Mouse (Mus musculus) lung, postnatal 25 days (tissue): ENCODE results near the gene Snx21.

Experiments used
- DNase-seq: peaks from one replicate; pipeline ENCODE4 v3.0.0; 2022; ENCODE audit warnings: low spot score

The Snx21 gene

DNA sequence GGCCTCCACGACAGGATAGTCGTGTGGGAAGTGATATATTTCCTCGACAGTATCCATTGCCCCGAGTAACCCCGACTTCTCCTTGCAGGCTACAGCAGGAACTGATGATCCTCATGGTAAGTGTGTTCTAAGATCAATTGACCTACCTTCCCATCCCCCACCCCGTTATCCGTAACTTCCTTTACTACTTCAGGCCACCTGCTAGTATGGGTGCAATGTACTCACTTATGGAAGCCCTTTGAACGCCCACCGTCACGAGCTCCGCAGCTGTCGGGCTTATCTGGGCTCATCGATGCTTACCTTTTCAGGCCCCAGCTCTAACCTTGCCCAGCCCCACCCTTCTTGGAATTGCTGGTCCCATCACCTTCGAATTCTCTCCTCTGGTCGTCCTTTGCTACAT is 15.3 kb upstream of the Snx21 start:
- no peak for DNase-seq

DNA sequence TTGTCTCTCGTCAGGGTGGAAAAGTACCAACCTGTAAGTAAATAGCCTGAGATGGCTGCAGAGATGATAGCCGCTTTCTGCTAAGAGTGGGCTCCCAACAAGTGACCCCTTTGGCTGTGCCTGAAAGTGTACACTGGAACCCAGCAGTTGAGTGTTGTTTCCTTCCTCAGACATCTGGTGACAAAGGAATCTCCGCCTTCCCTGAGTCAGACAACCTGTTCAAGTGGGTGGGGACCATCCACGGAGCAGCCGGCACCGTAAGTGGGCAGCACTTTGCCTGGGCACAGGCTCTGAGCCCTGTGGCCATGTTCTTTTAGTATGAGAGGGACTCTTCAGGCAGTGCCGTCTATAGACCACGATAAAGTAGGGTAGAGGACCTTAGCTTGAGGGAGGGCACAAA is 14.5 kb upstream of the Snx21 start:
- no peak for DNase-seq

DNA sequence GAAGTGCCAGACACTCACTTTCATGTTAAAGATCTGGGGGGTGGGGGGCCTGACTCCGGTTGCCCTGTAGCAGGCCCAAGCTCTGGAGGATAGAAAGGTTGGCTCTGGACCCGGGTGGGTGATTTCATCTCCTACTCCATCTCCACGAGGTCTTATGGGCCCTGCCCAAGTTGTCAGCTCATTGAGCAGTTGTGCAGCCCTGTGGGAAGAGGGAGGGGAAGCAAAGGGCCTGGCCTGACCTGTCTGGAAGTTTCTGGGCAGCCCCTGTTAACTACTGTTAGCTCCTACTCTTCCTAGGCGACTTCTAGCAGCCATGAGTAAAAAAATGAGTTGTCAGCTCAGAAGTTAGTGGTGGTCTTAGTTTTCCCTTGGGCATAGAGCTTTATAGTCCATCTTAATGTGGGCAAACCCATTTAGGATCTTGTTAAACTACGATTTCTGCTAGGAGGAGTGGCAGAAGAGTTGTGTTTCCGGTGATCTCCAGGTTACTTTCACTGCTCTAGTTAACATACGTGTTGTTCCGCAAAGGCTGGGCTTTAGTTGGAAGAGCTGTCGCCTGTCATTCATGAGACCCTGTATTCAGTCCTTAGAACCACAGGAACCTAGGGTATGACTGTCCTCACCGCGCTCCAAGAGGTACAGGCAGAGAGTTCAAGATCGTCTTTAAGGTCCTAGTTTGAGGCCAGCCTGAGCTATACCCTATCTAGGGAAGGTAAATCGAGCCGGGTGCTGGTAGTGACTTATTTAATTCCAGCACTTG is 12.2 kb upstream of the Snx21 start:
- DNase-seq, result no peak

DNA sequence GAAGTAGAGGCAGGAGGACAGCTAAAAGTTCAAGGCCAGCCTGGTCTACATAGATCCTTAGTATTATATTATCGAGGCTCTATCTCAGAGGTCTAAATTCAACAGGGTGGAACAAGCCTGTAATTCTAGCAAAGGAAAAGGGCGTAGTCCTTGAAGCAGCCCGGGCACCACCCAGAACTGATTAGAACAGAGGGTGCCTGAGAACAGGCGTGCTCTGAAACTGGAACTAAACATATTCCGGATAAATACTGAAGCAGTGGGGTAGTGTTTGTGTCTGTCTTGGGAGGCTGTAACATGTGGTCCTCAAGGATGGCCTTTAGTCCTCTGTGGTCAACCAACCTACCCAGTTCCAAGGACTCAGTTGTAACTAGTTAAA is 11.6 kb upstream of the Snx21 start:
- DNase-seq, result peak; percentile 54

DNA sequence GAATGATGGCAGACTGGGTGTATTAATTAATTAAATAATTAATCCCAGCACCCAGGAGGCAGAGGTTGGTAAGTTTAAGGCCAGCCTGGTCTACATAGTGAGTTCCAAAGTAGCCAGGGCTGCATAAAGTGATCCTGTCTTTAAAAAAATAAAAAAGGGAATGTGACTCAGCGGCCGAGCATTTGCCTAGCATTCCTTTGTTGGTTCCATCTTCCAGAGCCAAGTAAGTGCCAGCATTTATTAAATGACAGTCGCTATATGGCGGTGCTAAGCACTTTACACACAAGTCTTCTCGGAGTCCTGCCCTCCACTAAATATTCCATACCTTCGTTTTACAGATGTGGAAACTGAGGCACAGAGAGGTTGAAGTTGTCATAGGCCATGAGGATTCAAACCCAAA is 9.5 kb upstream of the Snx21 start:
- no peak for DNase-seq

DNA sequence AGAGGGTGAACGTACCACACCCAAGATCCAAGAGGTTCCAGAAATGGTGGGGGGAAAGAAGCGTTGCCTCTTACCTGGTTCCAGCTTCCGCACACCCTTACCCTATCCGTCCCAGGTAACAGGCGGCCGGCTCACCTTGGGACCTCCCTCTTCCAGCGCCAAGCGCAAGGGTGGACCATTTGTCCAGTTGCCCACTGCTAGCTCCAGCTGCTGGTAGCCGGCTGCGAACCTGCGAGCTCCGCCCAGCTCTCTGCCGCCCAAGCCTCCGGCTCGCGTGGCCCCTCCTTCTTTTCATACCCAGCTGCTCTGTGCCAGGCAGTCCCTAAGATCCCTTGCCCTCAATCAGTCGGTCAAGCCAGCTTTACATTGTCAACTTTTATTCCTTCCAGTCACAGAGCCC is 8.8 kb upstream of the Snx21 start:
- DNase-seq, result no peak

DNA sequence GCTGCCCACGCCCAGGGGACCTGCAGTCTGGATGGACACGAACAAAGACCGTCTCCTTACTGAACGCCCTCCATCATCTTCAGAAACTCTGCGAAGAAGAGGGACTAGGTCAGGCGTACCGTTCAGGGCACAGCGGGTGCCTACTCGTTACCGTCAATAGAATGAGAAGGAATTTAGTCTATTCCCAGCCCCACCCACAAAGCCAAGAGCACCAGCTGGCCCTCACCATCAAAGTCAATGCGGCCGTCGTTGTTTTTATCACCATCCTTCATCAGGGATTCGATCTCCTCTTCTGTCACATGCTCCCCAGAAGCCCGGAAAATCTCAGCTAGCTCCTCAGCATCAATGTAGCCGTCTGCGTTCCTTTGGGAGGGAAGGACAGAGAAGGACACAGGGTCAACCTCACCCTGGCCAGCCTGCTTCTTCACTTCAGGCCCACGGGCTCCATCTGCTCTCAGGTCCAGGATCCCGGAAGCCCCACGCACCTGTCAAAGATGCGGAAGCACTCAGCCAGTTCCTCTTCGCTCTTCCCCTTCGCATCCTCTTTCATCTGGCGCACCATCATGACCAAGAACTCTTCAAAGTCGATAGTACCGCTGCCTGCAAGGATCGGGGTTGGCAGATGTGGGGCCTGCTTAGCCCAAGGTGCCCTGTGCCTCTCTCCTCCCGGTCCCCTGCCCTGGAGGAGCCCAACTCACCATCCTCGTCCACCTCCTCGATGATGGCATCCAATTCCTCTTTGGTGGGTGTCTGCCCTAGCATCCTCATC is 8.2 kb upstream of the Snx21 start:
- no peak for DNase-seq

DNA sequence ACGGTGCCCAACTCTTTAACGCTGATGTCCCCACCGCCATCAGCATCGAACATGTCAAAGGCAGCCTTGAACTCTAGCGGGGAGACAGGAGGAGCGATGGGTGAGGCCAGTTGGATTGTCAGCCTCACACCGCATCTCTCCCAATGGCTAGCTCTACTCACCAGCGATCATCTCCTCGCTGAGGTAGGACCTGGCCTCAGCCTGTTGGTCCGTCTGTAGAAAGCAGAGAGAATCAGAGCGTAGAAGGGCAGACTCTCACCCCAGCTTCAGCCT is 7.7 kb upstream of the Snx21 start:
- no peak for DNase-seq

DNA sequence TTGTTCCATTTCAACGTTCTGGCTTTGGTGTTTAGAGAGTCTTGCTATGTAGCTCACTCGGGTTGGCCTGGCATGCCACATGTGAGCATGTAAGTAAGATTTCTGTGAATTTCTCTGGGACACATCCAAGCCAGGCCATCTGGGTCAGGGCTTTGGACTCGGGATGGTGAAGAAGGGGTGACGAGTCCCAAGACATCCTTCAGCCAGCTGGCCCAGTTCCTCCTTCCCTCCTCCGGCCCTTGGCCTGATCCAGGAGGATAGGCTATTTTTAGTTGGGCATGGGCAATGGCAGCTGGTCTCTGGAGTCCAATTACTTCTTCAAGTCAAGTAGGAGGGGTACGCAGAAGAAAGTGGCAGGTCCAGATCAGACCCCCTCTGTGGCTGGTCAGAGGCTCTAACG is 6.8 kb upstream of the Snx21 start:
- no peak for DNase-seq

DNA sequence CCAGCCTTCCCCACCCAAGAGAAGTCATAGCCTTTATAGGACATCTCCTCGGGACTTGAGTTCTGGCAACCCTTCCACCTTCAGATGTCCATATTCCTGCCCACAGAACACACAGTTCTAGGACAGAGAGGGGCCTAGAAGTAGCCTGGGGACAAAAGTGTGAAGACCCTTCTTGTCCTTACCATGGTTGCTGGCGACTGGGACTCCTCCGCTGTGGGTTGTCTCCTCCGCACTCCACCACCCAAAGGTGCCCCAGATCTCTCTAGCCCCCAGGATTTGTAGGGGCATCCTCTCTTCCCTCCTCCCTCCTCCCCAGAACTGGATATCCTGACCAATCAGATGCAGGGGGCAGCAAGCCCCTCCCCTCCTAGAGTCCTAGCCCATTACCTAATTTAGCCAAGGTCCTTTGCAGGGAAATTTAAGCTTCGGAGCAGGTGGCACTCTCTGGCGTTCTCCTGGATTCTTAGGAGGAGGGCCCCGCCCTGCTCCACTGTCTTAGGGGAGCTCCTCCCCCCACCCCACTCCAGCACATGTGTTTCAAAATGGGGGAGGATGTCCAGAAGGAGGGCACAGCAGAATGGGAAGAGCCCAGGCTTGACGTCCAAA is 6.0 kb upstream of the Snx21 start, which contains the start of gene Tnnc2:
Tnnc2 (minus strand) TSS at position 487 of the 606 bp plus-strand sequence.
- no peak for DNase-seq

DNA sequence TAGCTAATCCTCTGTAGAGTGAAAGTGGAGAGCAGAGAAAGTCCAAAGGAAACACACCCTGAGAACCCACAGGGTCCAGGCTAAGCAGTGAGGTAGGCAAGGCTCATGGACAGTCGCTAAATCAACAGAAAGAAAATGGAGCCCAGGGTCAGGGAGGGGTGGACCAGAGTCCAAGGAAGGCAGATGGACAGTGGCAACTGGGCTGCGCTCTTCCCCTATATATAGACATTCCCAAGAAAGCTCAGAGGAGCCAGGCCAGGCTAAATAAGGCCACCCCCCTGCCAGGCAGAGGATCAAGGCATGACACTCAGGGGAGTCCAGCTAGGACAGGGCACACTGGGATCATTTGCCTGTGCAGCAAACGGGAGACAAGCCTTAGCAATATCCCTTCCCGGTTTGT is 3.7 kb upstream of the Snx21 start:
- no peak for DNase-seq

DNA sequence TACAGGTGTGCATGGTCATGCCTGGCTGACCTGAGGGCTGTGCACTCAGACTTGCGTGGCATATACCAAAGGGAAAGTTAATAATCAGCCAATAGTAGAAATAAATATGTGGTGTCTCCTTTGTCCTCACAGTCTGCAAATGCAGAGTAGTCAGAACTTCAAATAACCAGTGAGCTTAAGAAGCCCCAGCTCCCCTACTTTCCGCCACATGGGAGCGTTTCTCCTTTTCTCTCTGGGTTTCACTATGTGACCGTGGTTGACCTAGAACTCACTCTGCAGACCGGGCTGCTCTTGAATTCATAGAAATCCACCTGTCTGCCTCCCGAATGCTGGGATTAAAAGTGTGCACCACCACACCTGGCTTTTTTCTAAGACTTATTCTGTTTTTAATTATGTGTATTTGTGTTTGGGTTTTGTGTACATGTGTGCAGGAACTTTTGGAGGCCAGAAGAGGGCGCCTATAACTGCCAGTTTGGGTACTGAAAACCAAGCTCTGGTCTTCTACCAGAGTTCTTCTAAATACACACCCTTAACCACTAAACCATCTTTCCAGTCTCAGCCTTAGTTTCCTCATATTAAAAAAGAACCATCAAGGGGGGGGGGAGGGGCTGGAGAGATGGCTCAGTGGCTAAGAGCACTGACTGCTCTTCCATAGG is 1.6 kb upstream of the Snx21 start:
- no peak for DNase-seq

DNA sequence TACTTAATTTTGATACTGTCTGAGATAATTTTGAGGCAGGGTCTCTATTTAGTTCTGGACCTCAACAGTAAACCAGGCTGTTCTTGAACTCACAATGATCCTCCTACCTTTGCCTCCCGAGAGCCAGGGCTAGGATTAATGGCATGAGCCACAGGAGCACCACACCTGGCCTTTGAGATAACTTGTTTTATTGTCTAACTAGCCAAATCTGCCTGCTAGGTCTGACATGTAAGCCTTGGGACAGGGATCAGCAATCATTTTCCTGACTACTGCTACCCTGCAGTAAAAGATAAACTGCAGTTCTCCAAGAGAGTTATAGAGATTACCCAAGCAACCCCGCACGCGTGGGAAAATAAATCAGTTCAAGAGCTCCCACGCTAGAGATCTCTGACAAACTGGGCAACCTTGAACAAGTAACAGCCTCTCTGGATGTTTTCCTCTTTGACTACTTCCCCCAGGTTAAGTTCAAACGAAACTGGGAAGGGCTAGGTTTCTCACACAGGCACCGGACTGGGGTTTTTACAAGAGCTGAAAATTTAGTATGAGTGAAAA is 678 bp upstream of the Snx21 start:
- DNase-seq, result no peak

DNA sequence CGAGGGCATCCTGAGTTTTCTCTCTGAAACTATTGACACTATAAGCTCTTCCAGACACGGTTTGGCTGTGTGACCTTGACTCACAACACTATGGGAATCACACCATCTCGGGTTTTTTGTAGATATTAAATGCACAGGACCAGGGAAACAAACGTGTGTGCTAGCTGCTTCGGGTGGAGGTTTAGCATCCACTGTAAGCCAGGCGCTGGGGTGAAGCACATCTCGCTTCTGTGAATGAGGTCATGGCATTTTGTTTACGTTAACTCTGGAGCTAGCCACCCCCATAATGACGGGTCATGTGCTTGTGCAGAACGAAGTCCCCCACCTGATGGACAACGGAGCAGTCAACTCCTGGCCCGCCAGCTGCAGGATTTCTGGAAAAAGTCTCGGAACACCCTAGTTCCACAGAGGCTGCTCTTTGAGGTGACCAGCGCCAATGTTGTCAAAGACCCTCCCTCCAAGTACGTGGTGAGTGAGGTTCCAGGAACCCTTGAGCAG is 814 bp downstream of the Snx21 start:
- peak; percentile 32 for DNase-seq

DNA sequence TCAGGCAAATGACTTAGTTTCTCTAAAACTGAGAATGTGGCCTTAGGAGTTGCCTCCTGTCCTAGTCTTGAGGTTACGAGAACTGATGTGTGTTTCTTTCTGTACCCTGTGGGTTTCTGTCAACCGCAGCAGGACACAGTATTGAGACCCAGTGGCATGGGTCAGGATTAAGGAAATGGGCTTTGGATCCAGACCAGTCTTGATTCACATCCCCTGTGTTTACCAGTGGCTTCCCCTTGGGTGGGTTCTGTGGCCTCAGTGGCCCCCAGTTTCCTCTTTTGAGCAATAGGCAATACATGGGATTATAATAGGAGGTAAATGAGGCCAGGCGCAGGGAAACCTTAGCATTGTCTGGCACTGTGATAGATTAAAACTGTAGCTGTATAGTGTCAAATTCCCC is 1.4 kb downstream of the Snx21 start:
- peak; percentile 12 for DNase-seq

DNA sequence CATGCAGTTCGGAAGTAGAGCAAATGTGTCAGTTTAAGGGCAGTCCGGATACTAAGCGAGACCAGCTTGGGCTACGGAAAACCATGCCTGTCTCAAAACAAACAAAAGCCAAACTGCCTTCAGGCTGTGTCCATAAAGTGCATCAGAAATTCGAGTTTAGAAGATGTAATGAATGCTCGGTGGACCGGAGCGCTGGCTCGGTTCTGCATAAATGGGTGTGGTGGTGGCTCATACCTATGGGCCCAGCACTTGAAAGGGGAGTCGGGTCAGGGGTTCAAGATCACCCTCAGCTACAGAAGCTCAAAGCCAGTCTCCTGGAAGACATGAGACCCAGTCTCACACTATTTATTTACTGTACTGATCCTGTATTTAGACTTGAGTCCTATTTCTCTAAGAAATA is 2.2 kb downstream of the Snx21 start:
- no peak for DNase-seq

DNA sequence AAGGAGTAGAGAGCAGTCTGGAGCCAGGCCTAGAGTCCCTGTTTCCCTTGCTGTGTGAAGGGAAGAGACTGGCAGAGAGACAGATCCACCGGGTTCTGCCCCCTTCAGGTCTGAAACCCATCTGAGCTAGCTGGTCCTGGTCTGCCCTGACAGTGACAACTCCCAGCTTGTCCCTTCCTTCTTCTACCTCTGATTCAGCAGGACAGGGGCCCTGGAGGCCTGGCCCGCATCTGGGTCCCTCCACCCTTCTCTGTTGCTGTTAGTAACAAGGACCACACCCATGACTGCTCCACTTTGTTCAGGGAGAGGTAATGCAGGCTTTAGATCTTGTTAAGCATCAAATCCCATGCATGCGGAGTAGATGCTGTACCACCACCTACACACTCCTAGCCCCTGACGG is 2.8 kb downstream of the Snx21 start:
- DNase-seq, result no peak

DNA sequence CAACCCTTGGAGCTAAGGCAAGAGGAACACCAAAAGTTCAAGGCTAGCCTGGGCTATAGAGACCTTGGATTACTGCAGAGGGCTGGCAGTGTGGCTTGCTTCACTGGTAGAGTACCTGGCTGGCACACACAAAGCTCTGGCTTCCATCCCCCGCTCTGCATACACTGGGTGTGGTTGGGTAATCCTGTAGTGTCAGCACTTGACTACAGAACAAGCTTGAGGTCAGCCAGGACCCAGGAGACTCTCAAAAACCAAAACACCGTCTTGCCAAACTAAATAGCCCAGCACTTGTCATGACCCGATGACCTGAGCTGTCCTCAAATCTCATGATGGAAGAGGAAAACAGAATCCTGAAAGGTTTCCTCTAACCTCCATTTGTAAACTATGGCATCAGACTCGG is 4.8 kb downstream of the Snx21 start:
- peak; percentile 79 for DNase-seq

DNA sequence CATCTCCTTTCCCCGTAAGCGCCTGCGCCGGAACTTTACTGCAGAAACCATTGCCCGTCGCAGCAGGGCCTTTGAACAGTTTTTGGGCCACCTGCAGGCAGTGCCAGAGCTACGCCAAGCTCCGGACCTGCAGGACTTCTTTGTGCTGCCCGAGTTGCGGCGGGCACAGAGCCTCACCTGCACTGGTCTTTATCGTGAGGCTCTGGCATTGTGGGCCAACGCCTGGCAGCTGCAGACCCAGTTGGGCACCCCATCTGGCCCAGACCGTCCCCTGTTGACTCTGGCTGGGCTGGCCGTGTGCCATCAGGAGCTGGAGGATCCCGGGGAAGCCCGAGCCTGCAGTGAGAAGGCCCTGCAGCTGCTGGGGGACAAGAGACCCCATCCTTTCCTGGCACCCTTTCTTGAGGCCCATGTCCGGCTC is 6.2 kb downstream of the Snx21 start:
- no peak for DNase-seq

DNA sequence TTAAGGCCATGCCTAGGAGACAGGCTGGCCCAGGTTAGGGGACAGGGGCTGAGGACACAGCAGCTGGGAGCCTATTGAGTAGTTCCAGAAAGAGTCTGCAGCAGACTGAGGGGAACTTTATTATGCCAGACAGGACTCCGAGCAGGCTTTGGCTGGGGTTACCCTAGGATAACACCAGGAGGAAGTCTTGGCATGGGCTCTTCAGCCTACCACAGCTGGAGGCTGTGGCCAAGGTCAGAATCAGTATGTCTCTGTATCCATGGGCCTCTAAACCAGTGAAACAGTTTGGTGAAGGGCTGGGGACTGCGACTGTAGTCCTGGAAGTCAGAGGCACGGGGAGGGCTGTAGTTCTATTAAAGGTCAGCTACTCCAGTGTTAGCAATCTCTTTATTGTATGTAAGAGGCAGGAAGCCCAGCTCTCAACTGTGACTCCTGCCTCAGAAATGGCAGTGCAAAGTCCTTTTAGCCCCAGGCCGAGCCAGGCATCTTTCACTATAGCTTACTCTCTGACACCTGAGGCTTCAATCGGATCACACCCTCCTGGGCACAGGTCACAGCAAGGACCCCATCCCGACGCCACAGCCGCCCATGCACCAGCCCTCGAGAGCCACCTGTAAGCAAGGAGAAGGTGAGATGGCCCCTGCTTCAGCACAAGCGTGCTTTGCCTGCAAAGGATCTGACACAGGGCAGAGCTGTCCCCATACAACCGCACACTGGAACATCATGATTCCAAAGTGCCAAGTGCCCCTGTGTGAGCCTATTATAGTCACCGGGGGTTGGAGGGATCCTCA is 7.0 kb downstream of the Snx21 start:
- no peak for DNase-seq

DNA sequence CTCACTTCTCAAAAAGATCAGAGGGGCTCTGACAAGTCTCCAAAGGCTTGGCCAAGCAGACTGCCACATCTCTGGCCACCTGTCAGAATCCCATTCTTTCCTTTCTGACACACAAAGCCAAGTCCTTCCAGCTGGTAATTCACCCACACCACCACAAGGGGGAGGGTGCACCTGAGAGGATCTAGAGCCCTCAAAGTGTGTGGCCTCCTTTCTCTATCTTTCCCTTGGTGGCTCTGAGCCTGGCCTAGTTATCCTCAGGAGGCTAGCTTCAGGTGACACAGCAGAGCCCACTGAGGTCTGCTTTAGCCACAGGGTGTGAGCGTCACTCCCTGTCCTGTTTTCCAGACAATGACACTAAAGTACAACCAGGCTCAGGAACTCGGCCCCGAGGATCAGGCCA is 7.6 kb downstream of the Snx21 start:
- DNase-seq, result peak; percentile 48

DNA sequence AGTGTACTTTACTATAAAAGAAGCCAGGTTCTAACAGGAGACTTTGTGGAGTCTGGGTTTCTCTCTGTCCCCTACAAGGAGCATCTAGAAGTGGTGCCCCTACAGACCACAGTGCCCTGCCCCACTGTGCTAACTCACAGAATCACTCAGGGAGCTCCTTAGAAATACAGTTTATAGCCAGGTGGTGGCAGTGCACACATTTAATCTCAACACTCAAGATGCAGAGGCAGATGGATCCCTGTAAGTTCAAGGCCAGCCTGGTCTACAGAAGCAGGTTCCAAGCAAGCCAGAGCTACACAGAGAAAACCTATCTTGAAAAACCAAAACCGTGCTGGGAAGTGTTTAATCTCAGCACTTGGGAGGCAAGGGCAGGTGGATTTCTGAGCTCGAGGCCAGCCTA is 8.1 kb downstream of the Snx21 start:
- no peak for DNase-seq
